Mouse (Mus musculus): ENCODE data around the gene Cd2ap.

GRCm38 (mm10) chr17:42883769-42884168 lies 7.3 kb upstream of the Cd2ap start:
- TF ChIP-seq HCFC1 (IDR thresholded peaks at IDR 0.05; ENCODE audit: borderline replicate concordance, insufficient read depth, low read length) (no peak), ZNF384 (IDR thresholded peaks at IDR 0.05; ENCODE audit: low read depth, low read length) (no peak)

All from ES-E14 (cell line).